Mouse (Mus musculus): ENCODE measurements around the gene Rps6kc1.

- TF ChIP-seq CTCF (IDR thresholded peaks at IDR 0.05; ENCODE audit: borderline replicate concordance, control insufficient read depth, extremely low read depth, insufficient read depth, low read length, poor library complexity) (no peak), POLR2A (IDR thresholded peaks at IDR 0.05; ENCODE audit: control insufficient read depth, extremely low read depth, insufficient read depth, low read length, poor library complexity) (no peak)
Observed at GRCm38 (mm10) chr1:190868790-190869189, 42.8 kb downstream of the Rps6kc1 start.

All from thymus, adult 2 months (tissue).